Mouse (Mus musculus): ENCODE data around the gene Il23a. TPM values are rescaled to one million over a fixed set of nuclear protein-coding genes. Genes with fewer than 3 reads are reported as not detected.
"Not testable (repeated sequence)": the region's sequence is repeated elsewhere in the genome, so short reads cannot be mapped to it uniquely, and the experiment has no call there.

Gene Il23a
- total RNA-seq, 1 experiment, result 4.1 TPM

- Histone ChIP-seq H3K4me3 (ENCODE audit: insufficient read depth in 1 of 2, low read depth in 1 of 2, low read length in 2 of 2, poor library complexity in 1 of 2, severe bottlenecking in 1 of 2) (peak overlapping the region; percentile 7 to 63; a peak in 2 of 4 replicates), H3K36me3 (ENCODE audit: control insufficient read depth, insufficient read depth, low read length, poor library complexity, severe bottlenecking) (no peaks in the 10 kb centered on the region), H3K9me3 (ENCODE audit: control insufficient read depth, insufficient read depth, low read depth, low read length) (no peaks in the 10 kb centered on the region), H3K4me1 (ENCODE audit: control insufficient read depth in 2 of 2, insufficient read depth in 2 of 2, low read length in 2 of 2, poor library complexity in 1 of 2) (peaks cover 3 to 6% of the 10 kb centered on the region in 2 experiments; a peak in 2 of 4 replicates), H3K9ac (ENCODE audit: insufficient read depth, low read depth, low read length, poor library complexity, severe bottlenecking) (no peak overlapping the region), H3K27ac (ENCODE audit: insufficient read depth, low read depth, low read length, poor library complexity, severe bottlenecking) (no peak overlapping the region)
- no peak for TF ChIP-seq ZC3H11A (IDR thresholded peaks at IDR 0.05; ENCODE audit: borderline replicate concordance, low read depth, low read length)
- TF ChIP-seq ZNF384 (IDR thresholded peaks at IDR 0.05; ENCODE audit: low read depth, low read length), result no peak
- TF ChIP-seq MAFK (IDR thresholded peaks at IDR 0.05; ENCODE audit: insufficient read depth, low read depth, low read length), result no peak
- TF ChIP-seq CHD2 (IDR thresholded peaks at IDR 0.05; ENCODE audit: low read depth, low read length), result no peak
- no peak for TF ChIP-seq HCFC1 (IDR thresholded peaks at IDR 0.05; ENCODE audit: borderline replicate concordance, insufficient read depth, low read length)
- DNase-seq (ENCODE audit: low read depth, low spot score), result no peak
- in situ Hi-C loops (cut with MboI; ENCODE audit: low sequenced_read_pairs in 2 of 2, unreplicated experiment in 2 of 2), result no loop called here
Measured at GRCm38 (mm10) chr10:128262300-128262699, 36.3 kb downstream of the Il23a start.

GRCm38 (mm10) chr10:128260376-128260775 lies 38.2 kb downstream of the Il23a start:
- H3K9me3 ChIP-seq (ENCODE audit: control insufficient read depth, insufficient read depth, low read depth, low read length); H3K9ac ChIP-seq (ENCODE audit: insufficient read depth, low read depth, low read length, poor library complexity, severe bottlenecking); H3K36me3 ChIP-seq (ENCODE audit: control insufficient read depth, insufficient read depth, low read length, poor library complexity, severe bottlenecking); H3K4me1 ChIP-seq (ENCODE audit: control insufficient read depth in 2 of 2, insufficient read depth in 2 of 2, low read length in 2 of 2, poor library complexity in 1 of 2); in situ Hi-C loops (cut with MboI; ENCODE audit: low sequenced_read_pairs in 2 of 2, unreplicated experiment in 2 of 2); DNase-seq (ENCODE audit: low read depth, low spot score); H3K27ac ChIP-seq (ENCODE audit: insufficient read depth, low read depth, low read length, poor library complexity, severe bottlenecking); H3K4me3 ChIP-seq (ENCODE audit: insufficient read depth in 1 of 2, low read depth in 1 of 2, low read length in 2 of 2, poor library complexity in 1 of 2, severe bottlenecking in 1 of 2): not testable (repeated sequence)

- no peak for DNase-seq (ENCODE audit: low read depth, low spot score)
- Histone ChIP-seq H3K27ac (ENCODE audit: insufficient read depth, low read depth, low read length, poor library complexity, severe bottlenecking) (no peak overlapping the region), H3K9me3 (ENCODE audit: control insufficient read depth, insufficient read depth, low read depth, low read length) (no peaks in the 10 kb centered on the region), H3K4me3 (ENCODE audit: insufficient read depth in 1 of 2, low read depth in 1 of 2, low read length in 2 of 2, poor library complexity in 1 of 2, severe bottlenecking in 1 of 2) (no peak overlapping the region), H3K9ac (ENCODE audit: insufficient read depth, low read depth, low read length, poor library complexity, severe bottlenecking) (no peak overlapping the region), H3K36me3 (ENCODE audit: control insufficient read depth, insufficient read depth, low read length, poor library complexity, severe bottlenecking) (no peaks in the 10 kb centered on the region), H3K4me1 (ENCODE audit: control insufficient read depth in 2 of 2, insufficient read depth in 2 of 2, low read length in 2 of 2, poor library complexity in 1 of 2) (peaks cover 3 to 6% of the 10 kb centered on the region in 2 experiments; a peak in 2 of 4 replicates)
- TF ChIP-seq ZNF384 (IDR thresholded peaks at IDR 0.05; ENCODE audit: low read depth, low read length), result no peak
- TF ChIP-seq CHD2 (IDR thresholded peaks at IDR 0.05; ENCODE audit: low read depth, low read length), result no peak
- no peak for TF ChIP-seq MAFK (IDR thresholded peaks at IDR 0.05; ENCODE audit: insufficient read depth, low read depth, low read length)
- in situ Hi-C loops (cut with MboI; ENCODE audit: low sequenced_read_pairs in 2 of 2, unreplicated experiment in 2 of 2), result no loop called here
Measured at GRCm38 (mm10) chr10:128259946-128260345, 38.6 kb downstream of the Il23a start.

GRCm38 (mm10) chr10:128258953-128259352 lies 39.6 kb downstream of the Il23a start:
- no peaks in the 10 kb centered on the region for H3K9me3 ChIP-seq (ENCODE audit: control insufficient read depth, insufficient read depth, low read depth, low read length)
- no peak overlapping the region for H3K9ac ChIP-seq (ENCODE audit: insufficient read depth, low read depth, low read length, poor library complexity, severe bottlenecking)
- peaks cover 3 to 6% of the 10 kb centered on the region in 2 experiments; a peak in 2 of 4 replicates for H3K4me1 ChIP-seq (ENCODE audit: control insufficient read depth in 2 of 2, insufficient read depth in 2 of 2, low read length in 2 of 2, poor library complexity in 1 of 2)
- no peak for DNase-seq (ENCODE audit: low read depth, low spot score)
- H3K27ac ChIP-seq (ENCODE audit: insufficient read depth, low read depth, low read length, poor library complexity, severe bottlenecking), result no peak overlapping the region
- no peak overlapping the region for H3K4me3 ChIP-seq (ENCODE audit: insufficient read depth in 1 of 2, low read depth in 1 of 2, low read length in 2 of 2, poor library complexity in 1 of 2, severe bottlenecking in 1 of 2)
- TF ChIP-seq ZC3H11A (IDR thresholded peaks at IDR 0.05; ENCODE audit: borderline replicate concordance, low read depth, low read length), result no peak
- TF ChIP-seq ZNF384 (IDR thresholded peaks at IDR 0.05; ENCODE audit: low read depth, low read length), result no peak
- no peak for TF ChIP-seq HCFC1 (IDR thresholded peaks at IDR 0.05; ENCODE audit: borderline replicate concordance, insufficient read depth, low read length)
- no peak for TF ChIP-seq MAFK (IDR thresholded peaks at IDR 0.05; ENCODE audit: insufficient read depth, low read depth, low read length)
- TF ChIP-seq CHD2 (IDR thresholded peaks at IDR 0.05; ENCODE audit: low read depth, low read length), result no peak
- H3K36me3 ChIP-seq (ENCODE audit: control insufficient read depth, insufficient read depth, low read length, poor library complexity, severe bottlenecking), result no peaks in the 10 kb centered on the region
- in situ Hi-C loops (cut with MboI; ENCODE audit: low sequenced_read_pairs in 2 of 2, unreplicated experiment in 2 of 2), result no loop called here

GRCm38 (mm10) chr10:128256328-128256727 lies 42.2 kb downstream of the Il23a start:
- no peak overlapping the region for H3K9ac ChIP-seq (ENCODE audit: insufficient read depth, low read depth, low read length, poor library complexity, severe bottlenecking)
- H3K4me3 ChIP-seq (ENCODE audit: insufficient read depth in 1 of 2, low read depth in 1 of 2, low read length in 2 of 2, poor library complexity in 1 of 2, severe bottlenecking in 1 of 2), result no peak overlapping the region
- no peaks in the 10 kb centered on the region for H3K9me3 ChIP-seq (ENCODE audit: control insufficient read depth, insufficient read depth, low read depth, low read length)
- H3K27ac ChIP-seq (ENCODE audit: insufficient read depth, low read depth, low read length, poor library complexity, severe bottlenecking), result no peak overlapping the region
- DNase-seq (ENCODE audit: low read depth, low spot score), result no peak
- TF ChIP-seq ZC3H11A (IDR thresholded peaks at IDR 0.05; ENCODE audit: borderline replicate concordance, low read depth, low read length), result no peak
- no peak for TF ChIP-seq CHD2 (IDR thresholded peaks at IDR 0.05; ENCODE audit: low read depth, low read length)
- no peak for TF ChIP-seq HCFC1 (IDR thresholded peaks at IDR 0.05; ENCODE audit: borderline replicate concordance, insufficient read depth, low read length)
- no peak for TF ChIP-seq MAFK (IDR thresholded peaks at IDR 0.05; ENCODE audit: insufficient read depth, low read depth, low read length)
- TF ChIP-seq ZNF384 (IDR thresholded peaks at IDR 0.05; ENCODE audit: low read depth, low read length), result no peak
- H3K4me1 ChIP-seq (ENCODE audit: control insufficient read depth in 2 of 2, insufficient read depth in 2 of 2, low read length in 2 of 2, poor library complexity in 1 of 2), result no peaks in the 10 kb centered on the region
- H3K36me3 ChIP-seq (ENCODE audit: control insufficient read depth, insufficient read depth, low read length, poor library complexity, severe bottlenecking), result peaks cover 12% of the 10 kb centered on the region
- in situ Hi-C loops (cut with MboI; ENCODE audit: low sequenced_read_pairs in 2 of 2, unreplicated experiment in 2 of 2), result no loop called here
